In the genomic region with DNA sequence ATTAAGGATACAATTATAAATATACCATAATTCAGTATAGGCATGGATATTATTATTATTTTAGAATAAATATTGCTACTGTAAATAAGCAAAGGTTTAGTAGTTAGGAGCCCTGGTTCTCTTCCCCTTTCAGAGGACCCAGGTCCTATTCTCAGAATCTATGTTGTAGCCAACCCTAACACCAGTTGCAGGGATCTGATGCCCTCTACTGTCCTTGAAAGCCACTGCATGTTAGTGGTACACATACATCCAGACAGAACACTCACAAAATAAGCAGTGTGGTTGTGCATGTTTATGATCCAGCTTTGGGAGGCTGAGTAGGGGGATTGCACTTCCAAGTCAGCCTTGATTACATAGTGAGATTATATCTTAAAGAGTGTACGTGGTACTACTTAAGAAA, we compare ENCODE assay signal across 9 mouse cellular contexts. TPM values are rescaled to one million over a fixed set of nuclear protein-coding genes. Genes with fewer than 3 reads are reported as not detected.
DNase-seq lines count a peak whose midpoint lies in the region; TF ChIP-seq lines count a peak whose summit lies in the region.
"Had no signal": no experiment of that assay in that cellular context is flagged by ENCODE, and none has a peak within 500 bp of the region (broad histone marks: within the 10 kb centered on the region; RNA-seq: fewer than 3 reads in every experiment).

No protein-coding gene starts in this region.

- 76% methylated on average over 1 of the region's 1 CpGs for WGBS in bone marrow, adult 2 months
- WGBS in lung, adult 2 months, result 50% methylated on average over 1 of the region's 1 CpGs
- 96% methylated on average over 1 of the region's 1 CpGs for WGBS in limb, embryonic 10.5 days

- H3K4me3 ChIP-seq in gastrocnemius, adult 2 months, result no peak overlapping the region
- no peak overlapping the region for H3K4me3 ChIP-seq in bone marrow, adult 2 months (replicated peaks; ENCODE audit: control insufficient read depth, low read depth, low read length)
- H3K4me3 ChIP-seq in lung, adult 2 months (replicated peaks; ENCODE audit: extremely low read depth, low read depth, low read length), result no peak overlapping the region
- H3K4me3 ChIP-seq in limb, embryonic 10.5 days, result no peak overlapping the region
- H3K4me3 ChIP-seq: myocyte had no signal

- H3K36me3 ChIP-seq in limb, embryonic 10.5 days, result peaks cover 93% of the 10 kb centered on the region

- H3K9me3 ChIP-seq in limb, embryonic 10.5 days (replicated peaks), result no peaks in the 10 kb centered on the region

- no peak overlapping the region for H3K27ac ChIP-seq in gastrocnemius, adult 2 months
- H3K27ac ChIP-seq in bone marrow, adult 2 months (ENCODE audit: control insufficient read depth, insufficient read depth, low read depth, low read length, poor library complexity), result no peak overlapping the region
- no peak overlapping the region for H3K27ac ChIP-seq in limb, embryonic 10.5 days

- H3K4me1 ChIP-seq in bone marrow, adult 2 months (ENCODE audit: control insufficient read depth, insufficient read depth, low read length), result no peaks in the 10 kb centered on the region
- peaks cover 3% of the 10 kb centered on the region; the same call in 1 of the 2 replicates for H3K4me1 ChIP-seq in lung, adult 2 months (ENCODE audit: control insufficient read depth, insufficient read depth, low read length)
- no peaks in the 10 kb centered on the region for H3K4me1 ChIP-seq in limb, embryonic 10.5 days

- DNase-seq in gastrocnemius, adult 2 months, result peak; percentile 24
- DNase-seq in gastrocnemius, postnatal 10 days, result no peak
- DNase-seq in A20 (ENCODE audit: low read depth, low spot score), result peak; percentile 72
- DNase-seq in lung, adult 2 months, result no peak
- peak; percentile 58 for DNase-seq in thymus, postnatal 14 days
- DNase-seq in limb, embryonic 10.5 days (ENCODE audit: low spot score), result no peak
- DNase-seq in ovary, postnatal 10 days (ENCODE audit: low spot score), result no peak

- TF ChIP-seq CTCF in gastrocnemius, adult 2 months (IDR thresholded peaks at IDR 0.05), result peak; percentile 74
- TF ChIP-seq CTCF in bone marrow, adult 2 months (IDR thresholded peaks at IDR 0.05; ENCODE audit: control insufficient read depth, insufficient read depth, low read length), result peak; percentile 34; the same call in 1 of the 2 replicates
- TF ChIP-seq CTCF in lung, adult 2 months (IDR thresholded peaks at IDR 0.05; ENCODE audit: insufficient read depth, low read length), result peak; percentile 38; the same call in 1 of the 2 replicates

- H3K27me3 ChIP-seq in limb, embryonic 10.5 days (ENCODE audit: low read depth, poor library complexity, severe bottlenecking), result no peaks in the 10 kb centered on the region

- no peak for TF ChIP-seq POLR2A in bone marrow, adult 2 months (IDR thresholded peaks at IDR 0.05; ENCODE audit: borderline replicate concordance, control insufficient read depth, low read depth, low read length)
- TF ChIP-seq POLR2A in lung, adult 2 months (IDR thresholded peaks at IDR 0.05; ENCODE audit: borderline replicate concordance, extremely low read depth, low read depth, low read length), result no peak

- intact Hi-C loops in gastrocnemius, adult 2 months (cut with DNase I), result loop anchor here (5.0 kb wide), 1 partner anchor 159 kb away; no protein-coding TSS in a partner anchor

RNA-seq across cellular contexts. Expression of a gene that starts 21.5 kb away (rescaled TPM):
- total RNA-seq in gastrocnemius, adult 2 months (2021), result 10 to 100 TPM; 37.8 to 39.5 TPM
- 10 to 100 TPM; 31.2 to 38.4 TPM for total RNA-seq in gastrocnemius, postnatal 10 days (2021)
- polyA plus RNA-seq in bone marrow, adult 2 months (2011; ENCODE audit: insufficient read depth, insufficient read length, low replicate concordance, missing spikeins), result 22.3 and 55.4 TPM in 2 replicates
- 26.4 and 32.4 TPM in 2 replicates for polyA plus RNA-seq in lung, adult 2 months (2012; rRNA removed)
- 17.4 and 20.7 TPM in 2 replicates for polyA plus RNA-seq in limb, embryonic 10.5 days (2016; fragmentation: Nextera tagmentation; extraction: Ambion mirVana)

RNA-seq across cellular contexts. Expression of a gene that starts 57.1 kb away (rescaled TPM):
- total RNA-seq in gastrocnemius, adult 2 months (2021), result 1 to 10 TPM; 7.3 to 9.0 TPM
- total RNA-seq in gastrocnemius, postnatal 10 days (2021), result 1 to 10 TPM; 7.5 to 9.3 TPM
- 8.8 and 18.6 TPM in 2 replicates for polyA plus RNA-seq in bone marrow, adult 2 months (2011; ENCODE audit: insufficient read depth, insufficient read length, low replicate concordance, missing spikeins)
- polyA plus RNA-seq in lung, adult 2 months (2012; rRNA removed), result 11.7 and 16.9 TPM in 2 replicates
- polyA plus RNA-seq in limb, embryonic 10.5 days (2016; fragmentation: Nextera tagmentation; extraction: Ambion mirVana), result 37.1 and 42.1 TPM in 2 replicates

Comparison
In these comparisons a context has a peak if more than half of its experiments do, and no peak if none do; other contexts are left out.
1. DNase-seq: peak in gastrocnemius, adult 2 months (single experiment), A20 (single experiment) and thymus, postnatal 14 days (single experiment); none in gastrocnemius, postnatal 10 days (single experiment), lung, adult 2 months (single experiment), limb, embryonic 10.5 days (single experiment) and ovary, postnatal 10 days (single experiment).
2. Peak in every context shown above with its lines, with median percentiles within 50 percentile points of each other: CTCF ChIP-seq.